In genomic region chr17:18889745-18890329, GRCm38 (mm10) we compare ENCODE assay signal across 34 mouse cellular contexts. TPM values are rescaled to one million over a fixed set of nuclear protein-coding genes. Genes with fewer than 3 reads are reported as not detected.
DNase-seq lines count a peak whose midpoint lies in the region; ATAC-seq and TF ChIP-seq lines count a peak whose summit lies in the region.
"Had no signal": no experiment of that assay in that cellular context is flagged by ENCODE, and none has a peak within 500 bp of the region (broad histone marks: within the 10 kb centered on the region; RNA-seq: fewer than 3 reads in every experiment).

No protein-coding gene starts in this region.

- H3K27me3 ChIP-seq in G1E (ENCODE audit: insufficient read depth, low read length): no peaks in the 10 kb centered on the region
- no peaks in the 10 kb centered on the region for H3K27me3 ChIP-seq in splenic B cell, adult 2 months (ENCODE audit: control insufficient read depth, insufficient read depth, low read length, poor library complexity, severe bottlenecking)
- H3K27me3 ChIP-seq: embryonic facial prominence, embryonic 13.5 days; heart, embryonic 12.5 days; hindbrain, embryonic 13.5 days; kidney, embryonic 15.5 days; limb, embryonic 13.5 days; lung, embryonic 15.5 days; megakaryocyte, embryonic 14.5 days; midbrain, embryonic 12.5 days; neural tube, embryonic 15.5 days had no signal

- ATAC-seq in G1E (ENCODE audit: extremely low read depth, insufficient number of reproducible peaks, low FRiP score, poor library complexity, severe bottlenecking): 0 out of 2 replicates have a peak, but pooled peaks have one; percentile 8
- ATAC-seq in activated CD4-positive, CD25-positive, alpha-beta regulatory T cell, adult 4 months: peak; percentile 62
- ATAC-seq: forebrain, embryonic 16.5 days had no signal

- no peaks in the 10 kb centered on the region for H3K36me3 ChIP-seq in G1E (replicated peaks)
- no peaks in the 10 kb centered on the region for H3K36me3 ChIP-seq in splenic B cell, adult 2 months (ENCODE audit: control insufficient read depth, insufficient read depth, low read length, poor library complexity, severe bottlenecking)
- H3K36me3 ChIP-seq: embryonic facial prominence, embryonic 13.5 days; forebrain, embryonic 10.5 days; heart, embryonic 12.5 days; hindbrain, embryonic 13.5 days; kidney, embryonic 15.5 days; limb, embryonic 13.5 days; lung, embryonic 15.5 days; midbrain, embryonic 12.5 days; neural tube, embryonic 15.5 days had no signal

- DNase-seq in CD4-positive helper T cell, adult 2 months (ENCODE audit: low read depth, low spot score): peak; percentile 11
- DNase-seq in G1E (ENCODE audit: low spot score): no peak
- DNase-seq in splenic B cell, adult 2 months (ENCODE audit: low read depth, low spot score): peak; percentile 1
- DNase-seq in lung, postnatal 10 days: no peak
- no peak for DNase-seq in neural tube, embryonic 10.5 days (ENCODE audit: extremely low spot score, low spot score)
- no peak for DNase-seq in kidney, postnatal 10 days
- DNase-seq: adrenal gland, postnatal 25 days; cerebellum, adult 11-12 months; cerebellum, adult 9-11 months; heart, adult 2 months; heart, postnatal 4 days; kidney, adult 18-20 months; layer of hippocampus, adult 9-11 months; lung, postnatal 4 days; retina, postnatal 1 day; right cerebral cortex, postnatal 25 days; thymus, postnatal 36 days had no signal

- no peaks in the 10 kb centered on the region for H3K9me3 ChIP-seq in G1E (replicated peaks)
- H3K9me3 ChIP-seq: kidney, embryonic 15.5 days; lung, embryonic 15.5 days; megakaryocyte, embryonic 14.5 days had no signal

- H3K4me1 ChIP-seq in G1E (ENCODE audit: insufficient read depth, low read depth, low read length): no peaks in the 10 kb centered on the region
- H3K4me1 ChIP-seq: embryonic facial prominence, embryonic 13.5 days; forebrain, embryonic 10.5 days; heart, embryonic 12.5 days; hindbrain, embryonic 13.5 days; kidney, embryonic 15.5 days; limb, embryonic 13.5 days; lung, embryonic 15.5 days; megakaryocyte, embryonic 14.5 days; midbrain, embryonic 12.5 days; neural tube, embryonic 15.5 days had no signal

- TF ChIP-seq CTCF in G1E (IDR thresholded peaks at IDR 0.05; ENCODE audit: low read depth, low read length): no peak

- H3K4me3 ChIP-seq in G1E (ENCODE audit: low read depth, low read length): no peak overlapping the region
- H3K4me3 ChIP-seq: embryonic facial prominence, embryonic 13.5 days; forebrain, embryonic 10.5 days; heart, adult 2 months; heart, embryonic 12.5 days; hindbrain, embryonic 13.5 days; kidney, embryonic 15.5 days; limb, embryonic 13.5 days; lung, embryonic 15.5 days; megakaryocyte, embryonic 14.5 days; midbrain, embryonic 12.5 days; neural tube, embryonic 15.5 days had no signal

RNA-seq across cellular contexts. Expression of gene Vmn2r97, which starts 24.3 kb away (rescaled TPM):
- total RNA-seq in G1E (2014; fragmentation: Nextera tagmentation) (0.29 TPM in 1 of 2 replicates, not detected in the other), G1E (2017) (0.12 and 0.33 TPM in 2 replicates)
- polyA plus RNA-seq in G1E (2012): not detected in 2 replicates
- polyA plus RNA-seq in activated CD4-positive, CD25-positive, alpha-beta regulatory T cell, adult 4 months (2017; shearing (Covaris generic)): 1 to 10 TPM in 1 of 2 experiments, under 1 TPM in 1; 0.50 to 3.2 TPM
- total RNA-seq: gastrocnemius, adult 8-10 months; heart, adult 2 months; heart, postnatal 4 days; left cerebral cortex, adult 18-20 months; midbrain, postnatal 0 days had no signal
- polyA plus RNA-seq: embryonic facial prominence, embryonic 13.5 days; heart, adult 2 months; heart, postnatal 0 days; hindbrain, embryonic 13.5 days; kidney, embryonic 15.5 days; large intestine, adult 2 months; midbrain, embryonic 12.5 days; midbrain, postnatal 0 days had no signal

Comparison
In these comparisons a context has a peak if more than half of its experiments do, and no peak if none do; other contexts are left out.
1. DNase-seq: peak in CD4-positive helper T cell, adult 2 months (single experiment) and splenic B cell, adult 2 months (single experiment); none in G1E (single experiment), lung, postnatal 10 days (single experiment), neural tube, embryonic 10.5 days (single experiment) and kidney, postnatal 10 days (single experiment).